Mouse (Mus musculus): ENCODE data around the gene Bahcc1. TPM values are rescaled to one million over a fixed set of nuclear protein-coding genes. Genes with fewer than 3 reads are reported as not detected.

Gene Bahcc1
- total RNA-seq, 2 experiments from 2014 or later = 17.6 to 19.0 TPM

GRCm38 (mm10) chr11:120241981-120242725 is 9.4 kb downstream of the Bahcc1 start:
- no peak for DNase-seq (ENCODE audit: low spot score in 2 of 2)

- DNase-seq (ENCODE audit: low spot score in 2 of 2) = no peak
These were observed 10.2 kb downstream of the Bahcc1 start for GRCm38 (mm10) chr11:120242726-120243530.

GRCm38 (mm10) chr11:120243531-120243820 is 10.7 kb downstream of the Bahcc1 start:
- DNase-seq (ENCODE audit: low spot score in 2 of 2) = no peak

- DNase-seq (ENCODE audit: low spot score in 2 of 2) = no peak
These were observed 15.5 kb downstream of the Bahcc1 start for GRCm38 (mm10) chr11:120248160-120248793.

GRCm38 (mm10) chr11:120248899-120249298 is 16.2 kb downstream of the Bahcc1 start:
- no peak for DNase-seq (ENCODE audit: low spot score in 2 of 2)

- DNase-seq (ENCODE audit: low spot score in 2 of 2) = no peak
These were observed 18.5 kb downstream of the Bahcc1 start for GRCm38 (mm10) chr11:120250991-120251949.

- DNase-seq (ENCODE audit: low spot score in 2 of 2) = no peak
These were observed 19.2 kb downstream of the Bahcc1 start for GRCm38 (mm10) chr11:120251950-120252308.

- no peak for DNase-seq (ENCODE audit: low spot score in 2 of 2)
These were observed 19.7 kb downstream of the Bahcc1 start for GRCm38 (mm10) chr11:120252398-120252797.

GRCm38 (mm10) chr11:120252843-120253645 is 20.3 kb downstream of the Bahcc1 start:
- no peak for DNase-seq (ENCODE audit: low spot score in 2 of 2)

GRCm38 (mm10) chr11:120253646-120254315 is 21.0 kb downstream of the Bahcc1 start:
- DNase-seq (ENCODE audit: low spot score in 2 of 2) = no peak

GRCm38 (mm10) chr11:120254420-120254819 is 21.7 kb downstream of the Bahcc1 start:
- no peak for DNase-seq (ENCODE audit: low spot score in 2 of 2)

- DNase-seq (ENCODE audit: low spot score in 2 of 2) = peak in 1 of 2 experiments; percentile 72
These were observed 22.3 kb downstream of the Bahcc1 start for GRCm38 (mm10) chr11:120255038-120255437.

GRCm38 (mm10) chr11:120255499-120255898 is 22.8 kb downstream of the Bahcc1 start:
- no peak for DNase-seq (ENCODE audit: low spot score in 2 of 2)

GRCm38 (mm10) chr11:120256108-120256507 is 23.4 kb downstream of the Bahcc1 start:
- no peak for DNase-seq (ENCODE audit: low spot score in 2 of 2)

GRCm38 (mm10) chr11:120256543-120256942 is 23.8 kb downstream of the Bahcc1 start:
- no peak for DNase-seq (ENCODE audit: low spot score in 2 of 2)

- no peak for DNase-seq (ENCODE audit: low spot score in 2 of 2)
These were observed 24.5 kb downstream of the Bahcc1 start for GRCm38 (mm10) chr11:120256981-120257820.

GRCm38 (mm10) chr11:120257911-120258310 is 25.2 kb downstream of the Bahcc1 start:
- DNase-seq (ENCODE audit: low spot score in 2 of 2) = no peak

GRCm38 (mm10) chr11:120258896-120259689 is 26.3 kb downstream of the Bahcc1 start:
- no peak for DNase-seq (ENCODE audit: low spot score in 2 of 2)

Measured in layer of hippocampus, adult 18-20 months (tissue).